Mouse (Mus musculus) liver, adult 2 months (tissue): ENCODE measurements at regions not wholly inside any gene's neighbourhood (a gene's known extent, or its start where the extent isn't known, plus 50 kb on each side); places are given as distances from the start of the nearest gene placed in this dataset.

Source experiments
- CTCF ChIP-seq: fragments of 200-500 bp; IDR thresholded peaks from 2 replicates; pipeline ENCODE4 v1.5.1; 2011; ENCODE audit warnings: low read depth, low read length, control low read depth
- POLR2A ChIP-seq: fragments of 200-500 bp; IDR thresholded peaks from 2 replicates; pipeline ENCODE4 v1.6.1; 2011; ENCODE audit warnings: low read length, control low read depth; ENCODE audit not compliant: insufficient read depth; ENCODE audit errors: extremely low read depth

DNA sequence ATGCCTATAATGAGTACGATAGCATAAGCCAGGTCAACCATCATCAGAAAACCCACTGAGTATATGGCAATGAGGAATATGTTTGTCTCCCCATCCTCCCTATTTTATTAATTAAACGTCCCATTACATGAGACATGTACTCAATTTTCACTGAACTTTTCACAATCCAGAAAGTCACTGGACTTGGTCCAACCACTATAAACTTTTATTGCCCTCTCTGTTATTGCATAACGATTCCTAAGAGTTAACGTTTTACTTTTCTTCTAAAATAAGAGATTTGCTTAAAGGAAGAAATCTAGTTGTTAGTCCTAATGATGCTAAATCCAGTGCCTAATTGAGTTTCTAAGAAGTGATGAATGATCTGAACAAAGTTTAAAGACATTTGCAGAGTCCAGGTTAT lies 236.0 kb upstream of the Atp2b1 start:
- no peak for TF ChIP-seq POLR2A
- no peak for TF ChIP-seq CTCF
